22 mouse cellular contexts compared by ENCODE assay signal in genomic region chr9:21794925-21795324, GRCm38 (mm10). TPM values are rescaled to one million over a fixed set of nuclear protein-coding genes. Genes with fewer than 3 reads are reported as not detected.
DNase-seq lines count a peak whose midpoint lies in the region; ATAC-seq and TF ChIP-seq lines count a peak whose summit lies in the region.
"Had no signal": no experiment of that assay in that cellular context is flagged by ENCODE, and none has a peak within 500 bp of the region (broad histone marks: within the 10 kb centered on the region; RNA-seq: fewer than 3 reads in every experiment).

No protein-coding gene starts in this region.

- ATAC-seq in cerebellum, adult (ENCODE audit: insufficient number of reproducible peaks, low FRiP score, low TSS enrichment): peak; percentile 57
- no peak for ATAC-seq in intestine, embryonic 16.5 days
- no peak for ATAC-seq in midbrain, embryonic 13.5 days
- ATAC-seq: liver, postnatal 0 days had no signal

- WGBS in cerebellum, adult 2 months: 11% methylated on average over 25 of the region's 25 CpGs
- 90% methylated on average over 25 of the region's 25 CpGs for WGBS in intestine, embryonic 16.5 days
- WGBS in midbrain, embryonic 13.5 days: 94% methylated on average over 25 of the region's 25 CpGs

- peak overlapping the region; percentile 95 for H3K27ac ChIP-seq in cerebellum, adult 2 months (ENCODE audit: insufficient read depth, low read length)
- no peak overlapping the region for H3K27ac ChIP-seq in intestine, embryonic 16.5 days (ENCODE audit: low read length)
- no peak overlapping the region for H3K27ac ChIP-seq in midbrain, embryonic 13.5 days
- H3K27ac ChIP-seq: embryonic facial prominence, embryonic 15.5 days; heart, adult 2 months; layer of hippocampus, adult 2 months; stomach, postnatal 0 days had no signal

- H3K4me3 ChIP-seq in E14TG2a.4 (replicated peaks; ENCODE audit: low read length): peak overlapping the region; percentile 97
- peak overlapping the region; percentile 69 for H3K4me3 ChIP-seq in cerebellum, adult 2 months (replicated peaks; ENCODE audit: insufficient read depth, low read depth, low read length)
- no peak overlapping the region for H3K4me3 ChIP-seq in intestine, embryonic 16.5 days (ENCODE audit: low read length)
- no peak overlapping the region for H3K4me3 ChIP-seq in midbrain, embryonic 13.5 days (replicated peaks)
- H3K4me3 ChIP-seq: heart, adult 2 months; layer of hippocampus, adult 2 months had no signal

- H3K4me1 ChIP-seq in E14TG2a.4 (replicated peaks; ENCODE audit: low read depth, low read length): peaks cover 87% of the 10 kb centered on the region
- H3K4me1 ChIP-seq in cerebellum, adult 2 months (ENCODE audit: control insufficient read depth, insufficient read depth, low read length): peaks cover 23% of the 10 kb centered on the region
- peaks cover 25% of the 10 kb centered on the region for H3K4me1 ChIP-seq in intestine, embryonic 16.5 days (ENCODE audit: control insufficient read depth, insufficient read depth, low read length)
- H3K4me1 ChIP-seq in midbrain, embryonic 13.5 days (replicated peaks): peaks cover 19% of the 10 kb centered on the region

- H3K27me3 ChIP-seq in E14TG2a.4 (ENCODE audit: insufficient read depth, low read length): no peaks in the 10 kb centered on the region
- H3K27me3 ChIP-seq in cerebellum, adult 2 months (ENCODE audit: control insufficient read depth, insufficient read depth, low read length): no peaks in the 10 kb centered on the region
- H3K27me3 ChIP-seq in intestine, embryonic 16.5 days (replicated peaks; ENCODE audit: control insufficient read depth, insufficient read depth, low read length): no peaks in the 10 kb centered on the region
- H3K27me3 ChIP-seq in midbrain, embryonic 13.5 days: no peaks in the 10 kb centered on the region
- H3K27me3 ChIP-seq: embryonic facial prominence, embryonic 15.5 days had no signal

- H3K9ac ChIP-seq in intestine, embryonic 16.5 days (ENCODE audit: low read depth, low read length): no peak overlapping the region
- H3K9ac ChIP-seq in midbrain, embryonic 13.5 days (replicated peaks): no peak overlapping the region
- H3K9ac ChIP-seq: embryonic facial prominence, embryonic 15.5 days; liver, postnatal 0 days had no signal

- H3K36me3 ChIP-seq in E14TG2a.4 (ENCODE audit: insufficient read depth, low read length): peaks cover 82% of the 10 kb centered on the region
- peaks cover 17% of the 10 kb centered on the region for H3K36me3 ChIP-seq in intestine, embryonic 16.5 days (ENCODE audit: control insufficient read depth, insufficient read depth, low read length)
- peaks cover 14% of the 10 kb centered on the region for H3K36me3 ChIP-seq in midbrain, embryonic 13.5 days

- H3K9me3 ChIP-seq in E14TG2a.4 (ENCODE audit: low read length): no peaks in the 10 kb centered on the region
- no peaks in the 10 kb centered on the region for H3K9me3 ChIP-seq in intestine, embryonic 16.5 days (ENCODE audit: control insufficient read depth, low read length)
- no peaks in the 10 kb centered on the region for H3K9me3 ChIP-seq in midbrain, embryonic 13.5 days
- H3K9me3 ChIP-seq: embryonic facial prominence, embryonic 15.5 days had no signal

- no peak overlapping the region for H3K4me2 ChIP-seq in intestine, embryonic 16.5 days (ENCODE audit: low read depth, low read length)
- H3K4me2 ChIP-seq in midbrain, embryonic 13.5 days (replicated peaks): no peak overlapping the region

- no peak for DNase-seq in cerebellum, postnatal 4 days (ENCODE audit: low spot score in 2 of 2)
- DNase-seq in cerebellum, adult 2 months: peak; percentile 85 to 87
- peak; percentile 74 to 82 for DNase-seq in cerebellum, postnatal 36 days
- no peak for DNase-seq in left cerebral cortex, adult 9 months (ENCODE audit: low spot score in 2 of 2)
- DNase-seq: adrenal gland, postnatal 36 days; gastrocnemius, postnatal 10 days; heart, adult 2 months; kidney, adult 2 months; kidney, postnatal 14 days; layer of hippocampus, postnatal 36 days; liver; liver, postnatal 0 days; lung, postnatal 14 days; midbrain, embryonic 14.5 days; retina, postnatal 1 day had no signal

- no peak for TF ChIP-seq CTCF in E14TG2a.4 (conservative IDR thresholded peaks at IDR 0.05; ENCODE audit: low read length)
- TF ChIP-seq CTCF in cerebellum, adult 2 months (IDR thresholded peaks at IDR 0.05; ENCODE audit: borderline replicate concordance, insufficient read depth, low read depth, low read length): no peak

- peak; percentile 54; the same call in 1 of the 2 replicates for TF ChIP-seq POLR2A in cerebellum, adult 2 months (IDR thresholded peaks at IDR 0.05; ENCODE audit: borderline replicate concordance, insufficient read depth, low read length)

RNA-seq across cellular contexts. Expression of gene Kank2, which starts 3.6 kb away (rescaled TPM):
- polyA plus RNA-seq in cerebellum, adult 2 months (2012; rRNA removed): 44.7 and 50.6 TPM in 2 replicates
- 9.7 and 9.9 TPM in 2 replicates for polyA plus RNA-seq in intestine, embryonic 16.5 days (2015; fragmentation: Nextera tagmentation; extraction: Ambion mirVana)
- 3.3 and 4.3 TPM in 2 replicates for polyA plus RNA-seq in midbrain, embryonic 13.5 days (2015; fragmentation: Nextera tagmentation; extraction: Ambion mirVana)

RNA-seq across cellular contexts. Expression of gene Spc24, which starts 34.8 kb away (rescaled TPM):
- 3.8 TPM in 2 replicates for polyA plus RNA-seq in cerebellum, adult 2 months (2012; rRNA removed)
- polyA plus RNA-seq in intestine, embryonic 16.5 days (2015; fragmentation: Nextera tagmentation; extraction: Ambion mirVana): 85.5 and 106 TPM in 2 replicates
- 36.2 and 44.6 TPM in 2 replicates for polyA plus RNA-seq in midbrain, embryonic 13.5 days (2015; fragmentation: Nextera tagmentation; extraction: Ambion mirVana)

RNA-seq across cellular contexts. Expression of gene Angptl8, which starts 40.4 kb away (rescaled TPM):
- polyA plus RNA-seq in cerebellum, adult 2 months (2012; rRNA removed): not detected in 2 replicates
- 17.3 and 18.4 TPM in 2 replicates for polyA plus RNA-seq in intestine, embryonic 16.5 days (2015; fragmentation: Nextera tagmentation; extraction: Ambion mirVana)
- polyA plus RNA-seq in midbrain, embryonic 13.5 days (2015; fragmentation: Nextera tagmentation; extraction: Ambion mirVana): 0.24 and 0.43 TPM in 2 replicates

RNA-seq across cellular contexts. Expression of gene Dock6, which starts 57.5 kb away (rescaled TPM):
- polyA plus RNA-seq in cerebellum, adult 2 months (2012; rRNA removed): 39.3 and 41.4 TPM in 2 replicates
- polyA plus RNA-seq in intestine, embryonic 16.5 days (2015; fragmentation: Nextera tagmentation; extraction: Ambion mirVana): 23.3 and 24.7 TPM in 2 replicates
- 14.2 and 17.0 TPM in 2 replicates for polyA plus RNA-seq in midbrain, embryonic 13.5 days (2015; fragmentation: Nextera tagmentation; extraction: Ambion mirVana)

Comparison
In these comparisons a context has a peak if more than half of its experiments do, and no peak if none do; other contexts are left out.
1. DNase-seq: peak in cerebellum, adult 2 months (2 of 2) and cerebellum, postnatal 36 days (2 of 2); none in cerebellum, postnatal 4 days (0 of 2) and left cerebral cortex, adult 9 months (0 of 2).
2. H3K4me3 ChIP-seq: peak in E14TG2a.4 (single experiment) and cerebellum, adult 2 months (single experiment); none in intestine, embryonic 16.5 days (single experiment) and midbrain, embryonic 13.5 days (single experiment).
3. RNA of gene Angptl8, which starts 40.4 kb away (polyA plus RNA-seq): 17.3 to 18.4 TPM in intestine, embryonic 16.5 days; 0.24 to 0.43 TPM in midbrain, embryonic 13.5 days and not detected in cerebellum, adult 2 months; every median in the first group is over 10 times any median in the second.